8 mouse cellular contexts compared by ENCODE assay signal in genomic region chr5:53212087-53212781, GRCm38 (mm10). TPM values are rescaled to one million over a fixed set of nuclear protein-coding genes. Genes with fewer than 3 reads are reported as not detected.
DNase-seq lines count a peak whose midpoint lies in the region; ATAC-seq lines count a peak whose summit lies in the region.

No protein-coding gene starts in this region.

- H3K9ac ChIP-seq in kidney, embryonic 15.5 days, result peak overlapping the region; percentile 71
- H3K9ac ChIP-seq in hindbrain, embryonic 15.5 days, result peak overlapping the region; percentile 75
- peak overlapping the region; percentile 91 for H3K9ac ChIP-seq in midbrain, embryonic 16.5 days (ENCODE audit: low read depth, low read length)

- no peaks in the 10 kb centered on the region for H3K36me3 ChIP-seq in kidney, embryonic 15.5 days
- H3K36me3 ChIP-seq in embryonic facial prominence, embryonic 10.5 days (replicated peaks), result no peaks in the 10 kb centered on the region
- H3K36me3 ChIP-seq in hindbrain, embryonic 15.5 days, result no peaks in the 10 kb centered on the region
- H3K36me3 ChIP-seq in midbrain, embryonic 16.5 days (ENCODE audit: control insufficient read depth, insufficient read depth, low read length), result no peaks in the 10 kb centered on the region

- WGBS in kidney, embryonic 15.5 days, result 14% methylated on average over 20 of the region's 20 CpGs
- 21% methylated on average over 20 of the region's 20 CpGs for WGBS in embryonic facial prominence, embryonic 10.5 days
- WGBS in hindbrain, embryonic 15.5 days, result 22% methylated on average over 20 of the region's 20 CpGs
- 21% methylated on average over 20 of the region's 20 CpGs for WGBS in midbrain, embryonic 16.5 days

- H3K4me1 ChIP-seq in kidney, embryonic 15.5 days, result peaks cover 52% of the 10 kb centered on the region
- peaks cover 31% of the 10 kb centered on the region for H3K4me1 ChIP-seq in embryonic facial prominence, embryonic 10.5 days
- H3K4me1 ChIP-seq in hindbrain, embryonic 15.5 days (replicated peaks), result peaks cover 38% of the 10 kb centered on the region
- peaks cover 14% of the 10 kb centered on the region for H3K4me1 ChIP-seq in midbrain, embryonic 16.5 days (ENCODE audit: control insufficient read depth, insufficient read depth, low read length)

- H3K27me3 ChIP-seq in kidney, embryonic 15.5 days, result peaks cover 38% of the 10 kb centered on the region
- H3K27me3 ChIP-seq in embryonic facial prominence, embryonic 10.5 days (replicated peaks; ENCODE audit: low read depth, poor library complexity, severe bottlenecking), result peaks cover 77% of the 10 kb centered on the region
- H3K27me3 ChIP-seq in hindbrain, embryonic 15.5 days, result no peaks in the 10 kb centered on the region
- no peaks in the 10 kb centered on the region for H3K27me3 ChIP-seq in midbrain, embryonic 16.5 days (ENCODE audit: control insufficient read depth, insufficient read depth, low read depth, low read length)

- H3K4me3 ChIP-seq in kidney, embryonic 15.5 days (replicated peaks), result peak overlapping the region; percentile 74
- peak overlapping the region; percentile 76 for H3K4me3 ChIP-seq in embryonic facial prominence, embryonic 10.5 days
- H3K4me3 ChIP-seq in hindbrain, embryonic 15.5 days, result peak overlapping the region; percentile 69
- H3K4me3 ChIP-seq in midbrain, embryonic 16.5 days (ENCODE audit: low read depth, low read length), result peak overlapping the region; percentile 58

- peak overlapping the region; percentile 66 for H3K27ac ChIP-seq in kidney, embryonic 15.5 days
- H3K27ac ChIP-seq in embryonic facial prominence, embryonic 10.5 days (replicated peaks), result peak overlapping the region; percentile 79
- peak overlapping the region; percentile 67; the same call in 1 of the 2 replicates for H3K27ac ChIP-seq in hindbrain, embryonic 15.5 days (replicated peaks)
- peak overlapping the region; percentile 78 for H3K27ac ChIP-seq in midbrain, embryonic 16.5 days (ENCODE audit: low read length)

- H3K9me3 ChIP-seq in kidney, embryonic 15.5 days (replicated peaks), result no peaks in the 10 kb centered on the region
- no peaks in the 10 kb centered on the region for H3K9me3 ChIP-seq in embryonic facial prominence, embryonic 10.5 days
- H3K9me3 ChIP-seq in hindbrain, embryonic 15.5 days, result no peaks in the 10 kb centered on the region
- H3K9me3 ChIP-seq in midbrain, embryonic 16.5 days (replicated peaks; ENCODE audit: control insufficient read depth, low read length, poor library complexity, severe bottlenecking), result no peaks in the 10 kb centered on the region

- ATAC-seq in kidney, embryonic 15.5 days (replicated peaks; ENCODE audit: low FRiP score), result no peak
- ATAC-seq in hindbrain, embryonic 15.5 days (ENCODE audit: low FRiP score, low read depth), result no peak
- no peak for ATAC-seq in midbrain, embryonic 16.5 days
- ATAC-seq in cerebellum, adult (ENCODE audit: insufficient number of reproducible peaks, low FRiP score, low TSS enrichment), result no peak

- peak overlapping the region; percentile 97 for H3K4me2 ChIP-seq in kidney, embryonic 15.5 days
- peak overlapping the region; percentile 96 for H3K4me2 ChIP-seq in hindbrain, embryonic 15.5 days
- peak overlapping the region; percentile 83 for H3K4me2 ChIP-seq in midbrain, embryonic 16.5 days (ENCODE audit: low read length)

- DNase-seq in kidney, postnatal 4 days, result no peak
- DNase-seq in embryonic facial prominence, embryonic 10.5 days (ENCODE audit: low spot score), result no peak
- no peak for DNase-seq in c-Kit-positive CD71-positive TER-119-positive erythroid progenitor cells, embryonic 14.5 days (ENCODE audit: low spot score)
- DNase-seq in kidney, adult 18-20 months, result no peak

RNA-seq across cellular contexts. Expression of gene Sel1l3, which starts 1.5 kb away (rescaled TPM):
- 19.0 and 20.1 TPM in 2 replicates for polyA plus RNA-seq in kidney, embryonic 15.5 days (2015; fragmentation: Nextera tagmentation; extraction: Ambion mirVana)
- 1.5 and 1.6 TPM in 2 replicates for polyA plus RNA-seq in embryonic facial prominence, embryonic 10.5 days (2016; fragmentation: Nextera tagmentation; extraction: Ambion mirVana)
- polyA plus RNA-seq in hindbrain, embryonic 15.5 days (2015; fragmentation: Nextera tagmentation; extraction: Ambion mirVana), result 6.3 and 6.9 TPM in 2 replicates
- polyA plus RNA-seq in midbrain, embryonic 16.5 days (2015; fragmentation: Nextera tagmentation; extraction: Ambion mirVana), result 6.8 and 7.3 TPM in 2 replicates

RNA-seq across cellular contexts. Expression of gene Smim20, which starts 54.6 kb away (rescaled TPM):
- 82.0 and 82.7 TPM in 2 replicates for polyA plus RNA-seq in kidney, embryonic 15.5 days (2015; fragmentation: Nextera tagmentation; extraction: Ambion mirVana)
- 53.2 and 57.7 TPM in 2 replicates for polyA plus RNA-seq in embryonic facial prominence, embryonic 10.5 days (2016; fragmentation: Nextera tagmentation; extraction: Ambion mirVana)
- polyA plus RNA-seq in hindbrain, embryonic 15.5 days (2015; fragmentation: Nextera tagmentation; extraction: Ambion mirVana), result 72.9 and 79.5 TPM in 2 replicates
- polyA plus RNA-seq in midbrain, embryonic 16.5 days (2015; fragmentation: Nextera tagmentation; extraction: Ambion mirVana), result 65.6 and 71.0 TPM in 2 replicates
